8 mouse cellular contexts compared by ENCODE assay signal in the genomic region with DNA sequence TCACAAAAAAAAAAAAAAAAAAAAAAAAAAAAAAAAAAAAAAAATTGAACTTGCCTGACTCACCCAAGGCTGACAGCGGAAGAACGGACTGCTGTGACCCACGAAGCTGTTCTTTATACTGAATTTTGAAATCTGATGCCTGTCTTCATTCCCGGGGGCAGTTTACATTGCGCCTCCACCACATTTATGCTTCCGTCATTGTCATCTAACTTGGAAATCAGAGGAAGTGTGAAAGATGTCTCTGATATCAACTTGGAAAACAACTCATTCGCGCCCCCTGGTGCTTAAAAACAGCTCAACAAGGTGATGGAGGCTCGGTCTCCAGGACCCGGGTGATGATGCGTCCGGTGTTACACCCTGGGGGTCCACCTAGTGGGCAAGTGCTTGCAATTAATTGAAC. TPM values are rescaled to one million over a fixed set of nuclear protein-coding genes. Genes with fewer than 3 reads are reported as not detected.
DNase-seq lines count a peak whose midpoint lies in the region; ATAC-seq and TF ChIP-seq lines count a peak whose summit lies in the region.

No protein-coding gene starts in this region.

- peaks cover 21% of the 10 kb centered on the region; the same call in 1 of the 2 replicates for H3K79me2 ChIP-seq in macrophage (ENCODE audit: inconsistent target)

- no peaks in the 10 kb centered on the region for H3K27me3 ChIP-seq in hindbrain, postnatal 0 days (ENCODE audit: insufficient read depth, low read length)

- H3K27ac ChIP-seq in gastrocnemius, adult 2 months: peak overlapping the region; percentile 98
- no peak overlapping the region for H3K27ac ChIP-seq in hindbrain, postnatal 0 days
- H3K27ac ChIP-seq in left cerebral cortex, adult 2 months: no peak overlapping the region
- 0 out of 2 replicates have a peak overlapping the region, but pooled peaks have one; percentile 24 for H3K27ac ChIP-seq in macrophage

- peaks cover 4% of the 10 kb centered on the region; the same call in 1 of the 2 replicates for H3K4me1 ChIP-seq in hindbrain, postnatal 0 days (ENCODE audit: insufficient read depth, low read length)

- TF ChIP-seq CTCF in gastrocnemius, adult 2 months (IDR thresholded peaks at IDR 0.05): peak; percentile 89
- TF ChIP-seq CTCF in hindbrain, postnatal 0 days (IDR thresholded peaks at IDR 0.05; ENCODE audit: low read depth): peak; percentile 90
- TF ChIP-seq CTCF in left cerebral cortex, adult 2 months (IDR thresholded peaks at IDR 0.05): peak; percentile 86

- no peak overlapping the region for H3K9ac ChIP-seq in hindbrain, postnatal 0 days (replicated peaks; ENCODE audit: low read length)

- H3K4me2 ChIP-seq in hindbrain, postnatal 0 days (ENCODE audit: low read depth, low read length): peak overlapping the region; percentile 78

- no peaks in the 10 kb centered on the region for H3K36me3 ChIP-seq in hindbrain, postnatal 0 days (ENCODE audit: insufficient read depth, low read length)
- H3K36me3 ChIP-seq in macrophage (ENCODE audit: inconsistent target): no peaks in the 10 kb centered on the region

- DNase-seq in Muller cell, postnatal 12 days (ENCODE audit: inconsistent ontology term): peak; percentile 84
- peak; percentile 94 to 96 for DNase-seq in cerebellum, postnatal 10 days
- peak; percentile 91 for DNase-seq in gastrocnemius, adult 2 months
- DNase-seq in hindbrain, postnatal 0 days (ENCODE audit: low spot score): peak; percentile 94
- peak; percentile 87 to 88 for DNase-seq in left cerebral cortex, adult 2 months (ENCODE audit: extremely low spot score in 1 of 2, low spot score in 2 of 2)
- DNase-seq in right cerebral cortex, adult 18-20 months: peak; percentile 84
- peak; percentile 60 for DNase-seq in urinary bladder, postnatal 10 days (ENCODE audit: low spot score)

- WGBS in hindbrain, postnatal 0 days: under 1% methylated on average over 12 of the region's 12 CpGs
- 0% methylated on average over 12 of the region's 12 CpGs for WGBS in macrophage (ENCODE audit: missing documents)

- no peak for ATAC-seq in hindbrain, postnatal 0 days

- peak overlapping the region; percentile 97 for H3K4me3 ChIP-seq in gastrocnemius, adult 2 months
- H3K4me3 ChIP-seq in hindbrain, postnatal 0 days (ENCODE audit: low read length): peak overlapping the region; percentile 81; the same call in 1 of the 2 replicates
- H3K4me3 ChIP-seq in left cerebral cortex, adult 2 months: no peak overlapping the region; the same call in 1 of the 2 replicates
- peak overlapping the region; percentile 43 for H3K4me3 ChIP-seq in macrophage (ENCODE audit: inconsistent target)

- intact Hi-C loops in gastrocnemius, adult 2 months (cut with DNase I): loop anchor here (1.0 to 5.0 kb wide), 4 partner anchors 150 to 324 kb away; no protein-coding TSS in a partner anchor
- intact Hi-C loops in left cerebral cortex, adult 2 months (cut with DNase I): loop anchor here (1.0 to 10.0 kb wide), 6 partner anchors 114 to 728 kb away; no protein-coding TSS in a partner anchor

- H3K9me3 ChIP-seq in hindbrain, postnatal 0 days (ENCODE audit: low read length): no peaks in the 10 kb centered on the region

RNA-seq across cellular contexts. Expression of a gene that starts 1.8 kb away (rescaled TPM):
- 100 to 1,000 TPM in 1 of 2 experiments, 10 to 100 TPM in 1; 40.2 to 137 TPM for total RNA-seq in gastrocnemius, adult 2 months (2021)
- total RNA-seq in hindbrain, postnatal 0 days (2014; rRNA removed): 16.4 and 17.9 TPM in 2 replicates
- 27.2 and 28.3 TPM in 2 replicates for polyA plus RNA-seq in hindbrain, postnatal 0 days (2015; fragmentation: Nextera tagmentation; extraction: Ambion mirVana)
- 10 to 100 TPM; 17.7 to 28.2 TPM for total RNA-seq in left cerebral cortex, adult 2 months (2021)
- total RNA-seq in macrophage (2018; cell fraction: chromatin; rRNA removed): 10 to 100 TPM in 18 of 26 experiments, 1 to 10 TPM in 8; 4.0 to 41.7 (median 13.7) TPM
- total RNA-seq in macrophage (2018; cell fraction: cytosol; rRNA removed): 10 to 100 TPM in 23 of 26 experiments, 1 to 10 TPM in 3; 9.1 to 80.8 (median 22.8) TPM
- total RNA-seq in macrophage (2018; cell fraction: nucleus; rRNA removed): 10 to 100 TPM in 21 of 26 experiments, 1 to 10 TPM in 5; 3.7 to 81.9 (median 21.6) TPM
- polyA plus RNA-seq in macrophage (2018): 3.5 to 12.2 TPM (median 6.5 TPM) in 3 replicates

RNA-seq across cellular contexts. Expression of a gene that starts 53.2 kb away (rescaled TPM):
- 10 to 100 TPM; 74.0 to 94.1 TPM for total RNA-seq in gastrocnemius, adult 2 months (2021)
- total RNA-seq in hindbrain, postnatal 0 days (2014; rRNA removed): 39.3 and 41.5 TPM in 2 replicates
- polyA plus RNA-seq in hindbrain, postnatal 0 days (2015; fragmentation: Nextera tagmentation; extraction: Ambion mirVana): 65.9 and 72.8 TPM in 2 replicates
- 10 to 100 TPM; 92.3 to 99.0 TPM for total RNA-seq in left cerebral cortex, adult 2 months (2021)
- 100 to 1,000 TPM in 6 of 26 experiments, 10 to 100 TPM in 20; 15.9 to 115 (median 61.6) TPM for total RNA-seq in macrophage (2018; cell fraction: chromatin; rRNA removed)
- 10 to 100 TPM; 16.7 to 30.1 (median 25.4) TPM for total RNA-seq in macrophage (2018; cell fraction: cytosol; rRNA removed)
- total RNA-seq in macrophage (2018; cell fraction: nucleus; rRNA removed): 10 to 100 TPM; 14.0 to 79.9 (median 34.7) TPM
- polyA plus RNA-seq in macrophage (2018): 16.2 to 24.3 TPM (median 22.7 TPM) in 3 replicates

Comparison
In these comparisons a context has a peak if more than half of its experiments do, and no peak if none do; other contexts are left out.
1. H3K27ac ChIP-seq: peak in gastrocnemius, adult 2 months (single experiment) and macrophage (single experiment); none in hindbrain, postnatal 0 days (single experiment) and left cerebral cortex, adult 2 months (single experiment).
2. Peak in every context shown above with its lines, with median percentiles within 50 percentile points of each other: DNase-seq and CTCF ChIP-seq.